Mouse (Mus musculus) left cerebral cortex, adult 6 months (tissue): Measurements from ENCODE around the gene Lsm4. TPM values are rescaled to one million over a fixed set of nuclear protein-coding genes. Genes with fewer than 3 reads are reported as not detected.

Experiments
- long read RNA-seq, 2 experiments: library from polyadenylated mRNA; unstranded; transcript quantifications; one replicate each; pipeline ENCODE4 v2.0.0; 2019 to 2020
- polyA plus RNA-seq: library from polyadenylated mRNA; unstranded; fragments of <200 nt; fragmentation: Nextera tagmentation; gene quantifications from 2 replicates; pipeline ENCODE4 v1.2.3, GENCODE M21; 2021

The Lsm4 gene
- 222 and 248 TPM in 2 replicates for polyA plus RNA-seq
- long read RNA-seq, experiment 1, transcript Lsm4-201 (5 exons, 925 nt) = major isoform, 48 of 55 reads
- long read RNA-seq, experiment 1, partial matches to known transcripts = 0 of 55 reads
- long read RNA-seq, experiment 1, other reads (novel, unspliced or antisense) = 5 of 55 reads
- long read RNA-seq, experiment 2, transcript Lsm4-201 (5 exons, 925 nt) = major isoform, 201 of 225 reads
- long read RNA-seq, experiment 2, partial matches to known transcripts = 14 of 225 reads
- long read RNA-seq, experiment 2, other reads (novel, unspliced or antisense) = 9 of 225 reads

DNA sequence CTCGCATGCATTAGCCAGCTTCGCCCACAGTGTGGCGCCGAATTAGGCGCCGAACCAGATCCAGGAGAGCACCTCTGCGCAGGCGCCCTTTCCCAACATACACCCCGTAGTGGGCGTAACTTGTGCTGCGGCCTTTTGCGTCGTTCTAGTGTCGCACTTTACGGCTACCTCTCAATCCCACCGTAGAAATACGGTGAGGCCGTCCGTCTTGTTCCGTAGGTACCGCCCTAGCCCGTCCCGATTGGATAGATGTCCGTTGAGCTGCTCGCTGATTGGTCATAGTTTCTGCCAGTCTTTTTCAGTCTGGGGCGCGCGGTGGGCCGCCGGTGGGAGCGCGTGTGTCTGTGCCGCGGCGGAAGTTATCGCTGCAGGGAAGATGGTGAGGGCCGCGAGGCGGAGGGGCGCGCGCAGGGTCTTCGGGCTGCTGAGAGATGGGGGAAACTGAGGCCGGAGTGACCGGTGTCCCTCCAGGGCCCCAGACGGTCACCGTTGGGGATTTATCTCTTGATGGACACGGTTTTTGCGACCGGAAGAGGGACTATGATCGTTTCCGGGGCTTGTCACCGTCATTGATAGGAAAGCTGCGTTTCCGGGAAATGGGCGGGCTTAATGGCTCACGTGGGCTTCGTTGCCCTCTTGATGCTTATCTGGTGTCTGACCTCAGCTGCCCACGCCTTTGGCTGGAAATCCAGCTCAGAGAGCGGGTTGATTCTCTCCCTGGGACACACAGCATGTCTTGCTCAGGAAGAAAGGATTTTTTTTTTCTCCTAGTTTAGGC lies at the start of gene Lsm4:
Gene Lsm4, plus strand, starts transcription at position 170 of the 778 bp plus-strand sequence.

DNA sequence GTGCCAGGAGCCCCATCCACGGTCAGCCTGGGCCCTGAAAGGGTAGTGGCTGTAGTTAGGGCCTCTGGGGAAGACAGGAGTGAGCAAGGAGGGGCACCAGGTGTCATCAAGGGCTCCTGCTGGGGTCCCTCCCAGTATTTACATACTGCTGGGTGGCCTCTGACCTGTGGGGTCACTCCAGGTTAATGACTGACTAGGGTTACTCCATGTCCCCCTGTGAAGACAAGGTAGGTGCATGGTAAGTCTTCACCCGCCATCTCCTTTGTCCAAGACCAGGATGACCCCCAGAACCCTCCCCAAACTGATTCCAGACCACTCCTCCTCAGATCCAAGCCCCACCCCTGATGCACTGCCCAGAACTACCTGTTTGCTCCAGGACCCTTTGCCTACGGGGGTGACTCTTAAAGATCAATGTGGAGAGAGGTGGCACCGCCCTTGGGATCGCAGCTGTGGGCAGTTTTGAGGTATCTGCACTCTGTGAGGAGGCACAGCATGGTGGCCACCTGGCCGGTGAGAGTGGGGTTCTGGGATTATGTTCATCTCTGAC lies 40.6 kb upstream of the Lsm4 start, which contains the start of gene Gdf15:
Gene Gdf15, minus strand, starts transcription at position 111 of the 547 bp plus-strand sequence.

DNA sequence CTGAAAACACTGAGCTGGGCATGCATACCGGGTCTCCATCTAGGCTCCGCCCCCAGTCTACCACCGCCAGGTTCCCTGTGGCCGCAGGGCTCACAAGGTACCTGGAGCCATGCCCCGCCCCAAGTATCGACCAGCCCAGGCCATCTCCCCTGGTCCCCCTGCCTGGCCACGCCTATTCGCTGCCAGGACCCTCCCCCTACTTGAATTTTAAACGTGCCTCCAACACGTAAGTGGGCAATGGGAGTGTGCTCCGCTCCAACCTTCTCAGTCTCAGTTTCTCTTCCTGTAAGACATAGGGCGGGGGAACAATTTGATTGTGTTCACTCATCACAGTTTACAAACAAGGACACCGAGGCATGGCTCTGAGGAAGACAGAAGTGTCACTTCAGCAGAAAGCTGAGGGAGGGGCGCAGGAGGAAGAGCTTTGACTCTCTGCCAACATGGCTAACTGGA lies 12.7 kb upstream of the Lsm4 start, which contains the start of gene Pgpep1:
Gene Pgpep1, minus strand, starts transcription at position 116 of the 453 bp plus-strand sequence.

DNA sequence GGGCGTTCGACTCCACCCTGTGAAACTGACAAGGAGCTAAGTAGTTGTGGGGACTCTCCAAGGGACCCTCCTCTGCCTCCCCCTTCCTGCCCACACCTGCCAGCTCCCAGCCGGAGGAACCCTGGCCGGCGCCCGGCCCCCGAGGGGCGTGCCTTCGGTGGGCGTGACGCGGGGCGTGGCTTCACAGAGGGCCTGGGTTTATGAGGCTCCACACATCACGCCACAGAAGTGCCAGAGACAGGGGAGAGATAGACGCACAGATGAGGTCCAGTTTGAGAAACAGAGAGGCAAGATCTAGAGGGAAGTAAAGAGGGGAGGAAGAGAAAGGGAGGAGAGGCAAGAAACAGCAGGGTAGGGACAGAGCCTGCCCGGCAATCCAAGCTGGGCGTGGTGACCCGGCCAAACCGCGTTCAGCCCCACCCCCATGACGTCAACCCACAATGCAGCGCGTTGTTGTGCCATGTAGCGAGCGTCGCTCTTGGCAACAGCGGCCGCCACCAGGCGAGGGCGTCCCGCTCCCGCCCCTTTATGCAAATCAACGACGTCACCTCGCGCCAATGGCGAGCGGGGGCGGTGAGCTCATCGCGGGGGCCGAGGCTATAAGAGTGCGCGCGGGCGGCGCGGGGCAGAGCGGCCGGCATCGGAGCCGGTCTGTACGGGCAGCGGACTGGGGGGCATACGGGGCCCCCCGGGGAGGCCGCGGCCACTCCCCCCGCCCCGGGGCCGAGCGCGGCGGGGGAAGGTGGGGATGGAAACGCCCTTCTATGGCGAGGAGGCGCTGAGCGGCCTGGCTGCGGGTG lies 25.5 kb downstream of the Lsm4 start, which contains the start of gene Jund:
Gene Jund, plus strand, starts transcription at position 640 of the 800 bp plus-strand sequence.

DNA sequence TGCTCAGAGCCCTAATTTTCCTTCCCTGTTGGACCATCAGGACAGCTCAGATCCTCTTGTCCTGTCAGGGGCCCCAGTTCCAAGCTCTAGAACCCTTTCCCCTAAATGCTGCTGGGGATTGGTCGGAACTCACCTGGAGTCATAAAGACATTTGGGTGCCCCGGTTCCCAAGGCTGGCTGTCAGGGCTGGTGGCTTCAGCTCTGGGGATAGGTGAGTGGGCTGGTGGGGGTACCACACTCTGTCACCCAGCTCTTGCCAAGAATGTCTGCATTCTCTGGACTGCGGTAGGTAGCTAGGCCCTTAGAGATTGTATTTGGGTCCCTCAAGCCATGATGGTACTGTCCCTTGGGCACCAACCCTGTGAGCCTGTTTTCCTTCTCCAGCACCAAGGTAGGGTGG lies 30.2 kb downstream of the Lsm4 start, which contains the start of gene Iqcn:
Gene Iqcn, plus strand, starts transcription at position 171 of the 400 bp plus-strand sequence.

DNA sequence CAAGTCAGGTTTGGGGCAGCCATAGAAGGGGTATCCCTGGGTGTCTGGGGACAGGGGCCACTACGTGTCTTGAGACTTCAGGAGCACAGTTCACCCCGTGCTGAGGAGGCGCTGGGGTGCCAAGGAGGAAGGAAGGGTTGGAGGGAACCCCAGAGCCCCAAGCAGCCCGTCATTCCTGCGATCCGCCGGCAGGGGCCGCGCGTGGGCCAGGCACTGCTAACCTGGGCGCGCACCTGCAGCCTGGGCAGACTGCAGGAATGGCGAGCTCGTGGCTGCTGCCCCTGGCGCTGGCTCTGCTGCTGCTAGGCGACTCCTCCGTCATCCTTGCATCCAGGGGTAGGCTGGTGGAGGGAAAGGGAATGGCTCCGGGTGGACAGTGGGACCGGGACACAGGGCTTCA lies 45.2 kb downstream of the Lsm4 start, which contains the start of gene Gm3336:
Gene Gm3336, plus strand, starts transcription at position 247 of the 400 bp plus-strand sequence.

DNA sequence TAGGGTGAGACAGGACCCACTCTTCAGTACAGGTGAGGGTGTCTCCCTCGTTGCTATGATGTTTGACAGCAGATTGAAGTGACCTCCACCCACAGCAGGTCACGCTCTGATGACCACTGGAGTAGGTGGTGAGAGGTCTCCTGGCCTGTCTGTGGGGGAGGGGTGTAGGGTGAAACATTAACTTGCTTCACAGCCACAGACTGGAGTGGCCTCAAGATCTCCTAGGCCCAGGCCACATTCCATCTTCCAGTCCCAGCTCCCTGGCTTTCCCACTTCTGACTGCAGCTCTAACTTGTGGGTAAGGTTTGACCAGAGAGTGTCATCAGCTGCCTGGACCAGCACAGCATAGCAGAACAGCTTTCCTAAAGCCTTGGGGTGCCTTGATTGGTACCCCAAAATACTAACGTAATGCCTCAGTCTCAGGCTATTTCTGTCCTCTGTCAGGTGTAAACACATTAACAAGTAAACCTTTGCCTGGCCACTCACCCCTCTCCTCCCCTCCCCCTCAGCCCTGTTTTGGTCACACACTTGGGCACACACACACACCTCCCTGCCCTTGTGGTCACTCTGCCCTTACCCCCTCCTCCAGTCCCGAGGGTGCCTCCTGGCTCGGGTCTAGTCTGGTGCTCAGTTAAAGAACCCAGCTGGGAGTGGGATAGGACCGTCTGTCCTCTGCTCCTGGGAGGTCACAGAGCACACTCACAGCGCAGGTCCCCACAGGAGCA lies 50.6 kb downstream of the Lsm4 start, which contains the start of gene Pde4c:
Gene Pde4c, plus strand, starts transcription at position 235 of the 725 bp plus-strand sequence.

Other genes starting within 250 kb of the Lsm4 start
- gene Crtc1, start 233.7 kb upstream of the Lsm4 start, polyA plus RNA-seq = 53.2 and 75.6 TPM in 2 replicates
- 30.8 and 37.7 TPM in 2 replicates for gene Klhl26, start 196.3 kb upstream of the Lsm4 start, polyA plus RNA-seq
- gene Tmem59l, start 185.9 kb upstream of the Lsm4 start, polyA plus RNA-seq = 550 and 567 TPM in 2 replicates
- 0.81 and 2.0 TPM in 2 replicates for gene Crlf1, start 180.1 kb upstream of the Lsm4 start, polyA plus RNA-seq
- gene Rex1bd, start 166.5 kb upstream of the Lsm4 start, polyA plus RNA-seq = 347 and 396 TPM in 2 replicates
- 3,921 and 4,944 TPM in 2 replicates for gene Uba52, start 162.4 kb upstream of the Lsm4 start, polyA plus RNA-seq
- gene Fkbp8, start 145.5 kb upstream of the Lsm4 start, polyA plus RNA-seq = 287 and 603 TPM in 2 replicates
- 73.8 and 77.6 TPM in 2 replicates for gene Kxd1, start 145.3 kb upstream of the Lsm4 start, polyA plus RNA-seq
- gene Ell, start 133.8 kb upstream of the Lsm4 start, polyA plus RNA-seq = 3.9 and 9.1 TPM in 2 replicates
- gene Isyna1, start 78.9 kb upstream of the Lsm4 start, polyA plus RNA-seq = 36.5 and 38.4 TPM in 2 replicates
- 88.8 and 293 TPM in 2 replicates for gene Ssbp4, start 64.4 kb upstream of the Lsm4 start, polyA plus RNA-seq
- 0.72 and 1.7 TPM in 2 replicates for gene Lrrc25, start 57.1 kb upstream of the Lsm4 start, polyA plus RNA-seq
- gene Gdf15, start 40.8 kb upstream of the Lsm4 start, polyA plus RNA-seq = 0.23 TPM in 1 of 2 replicates, not detected in the other
- 11.0 and 11.5 TPM in 2 replicates for gene Pgpep1, start 12.9 kb upstream of the Lsm4 start, polyA plus RNA-seq
- gene Jund, start 25.7 kb downstream of the Lsm4 start, polyA plus RNA-seq = 5.3 and 148 TPM in 2 replicates
- 0.03 TPM in 1 of 2 replicates, not detected in the other for gene Iqcn, start 30.2 kb downstream of the Lsm4 start, polyA plus RNA-seq
- 0.19 and 0.25 TPM in 2 replicates for gene Gm3336, start 45.3 kb downstream of the Lsm4 start, polyA plus RNA-seq
- gene Pde4c, start 50.5 kb downstream of the Lsm4 start, polyA plus RNA-seq = 0.18 and 0.60 TPM in 2 replicates
- gene Rab3a, start 81.4 kb downstream of the Lsm4 start, polyA plus RNA-seq = 895 and 1,300 TPM in 2 replicates
- gene Mpv17l2, start 87.7 kb downstream of the Lsm4 start, polyA plus RNA-seq = 100 and 108 TPM in 2 replicates
- 82.0 and 99.2 TPM in 2 replicates for gene Pik3r2, start 103.5 kb downstream of the Lsm4 start, polyA plus RNA-seq
- 66.9 and 129 TPM in 2 replicates for gene Mast3, start 131.8 kb downstream of the Lsm4 start, polyA plus RNA-seq
- gene Il12rb1, start 135.2 kb downstream of the Lsm4 start, polyA plus RNA-seq = 0.14 and 0.27 TPM in 2 replicates
- gene Arrdc2, start 166.5 kb downstream of the Lsm4 start, polyA plus RNA-seq = 9.4 and 9.7 TPM in 2 replicates
- 12.4 and 13.0 TPM in 2 replicates for gene Kcnn1, start 190.0 kb downstream of the Lsm4 start, polyA plus RNA-seq
- 140 and 167 TPM in 2 replicates for gene Ccdc124, start 200.7 kb downstream of the Lsm4 start, polyA plus RNA-seq
- gene Slc5a5, start 219.5 kb downstream of the Lsm4 start, polyA plus RNA-seq = 16.6 and 17.9 TPM in 2 replicates
- gene Rpl18a, start 224.2 kb downstream of the Lsm4 start, polyA plus RNA-seq = 3,531 and 4,437 TPM in 2 replicates
- 18.1 and 27.3 TPM in 2 replicates for gene Map1s, start 232.7 kb downstream of the Lsm4 start, polyA plus RNA-seq